Mouse (Mus musculus): ENCODE results near the gene Pbx1.

GRCm38 (mm10) chr1:168455178-168455577, 23.1 kb upstream of the Pbx1 start:
- TF ChIP-seq GATA1 (IDR thresholded peaks at IDR 0.05; ENCODE audit: low read length) = no peak
- TF ChIP-seq TAL1 (IDR thresholded peaks at IDR 0.05; ENCODE audit: low read length) = no peak
